ENCODE assay signal across 18 mouse cellular contexts in genomic region chr11:120665406-120665805, GRCm38 (mm10). TPM values are rescaled to one million over a fixed set of nuclear protein-coding genes. Genes with fewer than 3 reads are reported as not detected.
DNase-seq lines count a peak whose midpoint lies in the region; ATAC-seq and TF ChIP-seq lines count a peak whose summit lies in the region.
"Had no signal": no experiment of that assay in that cellular context is flagged by ENCODE, and none has a peak within 500 bp of the region (broad histone marks: within the 10 kb centered on the region; RNA-seq: fewer than 3 reads in every experiment).

No protein-coding gene starts in this region.

- H3K36me3 ChIP-seq in intestine, embryonic 15.5 days: no peaks in the 10 kb centered on the region
- H3K36me3 ChIP-seq in intestine, postnatal 0 days (ENCODE audit: control insufficient read depth, insufficient read depth): no peaks in the 10 kb centered on the region
- no peaks in the 10 kb centered on the region for H3K36me3 ChIP-seq in embryonic facial prominence, embryonic 15.5 days
- H3K36me3 ChIP-seq in forebrain, embryonic 15.5 days: no peaks in the 10 kb centered on the region
- no peaks in the 10 kb centered on the region for H3K36me3 ChIP-seq in liver, embryonic 12.5 days
- H3K36me3 ChIP-seq: embryonic facial prominence, embryonic 12.5 days; midbrain, embryonic 15.5 days; neural tube, embryonic 15.5 days had no signal

- no peak overlapping the region for H3K27ac ChIP-seq in intestine, embryonic 15.5 days
- no peak overlapping the region for H3K27ac ChIP-seq in intestine, postnatal 0 days (ENCODE audit: low read depth, low read length)
- no peak overlapping the region for H3K27ac ChIP-seq in embryonic facial prominence, embryonic 15.5 days (replicated peaks)
- no peak overlapping the region for H3K27ac ChIP-seq in forebrain, embryonic 15.5 days (replicated peaks)
- no peak overlapping the region for H3K27ac ChIP-seq in liver, embryonic 12.5 days
- H3K27ac ChIP-seq: embryonic facial prominence, embryonic 12.5 days; liver, embryonic 14.5 days; midbrain, embryonic 15.5 days; neural tube, embryonic 15.5 days had no signal

- intact Hi-C loops in heart, postnatal 36 days (cut with DNase I): no loop called here

- H3K9me3 ChIP-seq in intestine, embryonic 15.5 days: no peaks in the 10 kb centered on the region
- H3K9me3 ChIP-seq in intestine, postnatal 0 days (ENCODE audit: control insufficient read depth): no peaks in the 10 kb centered on the region
- no peaks in the 10 kb centered on the region for H3K9me3 ChIP-seq in embryonic facial prominence, embryonic 15.5 days (replicated peaks)
- no peaks in the 10 kb centered on the region for H3K9me3 ChIP-seq in forebrain, embryonic 15.5 days
- no peaks in the 10 kb centered on the region for H3K9me3 ChIP-seq in liver, embryonic 12.5 days (replicated peaks)
- H3K9me3 ChIP-seq: embryonic facial prominence, embryonic 12.5 days; midbrain, embryonic 15.5 days; neural tube, embryonic 15.5 days had no signal

- H3K4me2 ChIP-seq in intestine, embryonic 15.5 days (replicated peaks): no peak overlapping the region
- no peak overlapping the region for H3K4me2 ChIP-seq in intestine, postnatal 0 days (replicated peaks; ENCODE audit: low read depth)
- H3K4me2 ChIP-seq in embryonic facial prominence, embryonic 15.5 days (replicated peaks): no peak overlapping the region
- H3K4me2 ChIP-seq in forebrain, embryonic 15.5 days (replicated peaks): no peak overlapping the region
- no peak overlapping the region for H3K4me2 ChIP-seq in liver, embryonic 12.5 days
- H3K4me2 ChIP-seq: embryonic facial prominence, embryonic 12.5 days; midbrain, embryonic 15.5 days; neural tube, embryonic 15.5 days had no signal

- WGBS in intestine, embryonic 15.5 days: 76% methylated on average over 3 of the region's 3 CpGs
- WGBS in intestine, postnatal 0 days: 71% methylated on average over 3 of the region's 3 CpGs
- 59% methylated on average over 3 of the region's 3 CpGs for WGBS in embryonic facial prominence, embryonic 15.5 days
- WGBS in forebrain, embryonic 15.5 days: 90% methylated on average over 3 of the region's 3 CpGs
- 65% methylated on average over 3 of the region's 3 CpGs for WGBS in liver, embryonic 12.5 days (ENCODE audit: insufficient replicate concordance)

- peak; percentile 59 for DNase-seq in heart, postnatal 36 days
- DNase-seq in lung, postnatal 36 days: peak; percentile 72
- no peak for DNase-seq in spleen, postnatal 36 days (ENCODE audit: low spot score in 2 of 2)
- DNase-seq: adrenal gland, postnatal 14 days; cerebellum, adult 11-12 months; forebrain, postnatal 0 days; kidney, adult 9 months; thymus, postnatal 36 days had no signal

- no peak overlapping the region for H3K9ac ChIP-seq in intestine, embryonic 15.5 days
- H3K9ac ChIP-seq in intestine, postnatal 0 days (ENCODE audit: low read depth, low read length): no peak overlapping the region
- no peak overlapping the region for H3K9ac ChIP-seq in embryonic facial prominence, embryonic 15.5 days
- H3K9ac ChIP-seq in forebrain, embryonic 15.5 days (replicated peaks): no peak overlapping the region
- H3K9ac ChIP-seq in liver, embryonic 12.5 days: no peak overlapping the region
- H3K9ac ChIP-seq: embryonic facial prominence, embryonic 12.5 days; forebrain, postnatal 0 days; liver, embryonic 14.5 days; midbrain, embryonic 15.5 days; neural tube, embryonic 15.5 days had no signal

- peak; percentile 34; the same call in 1 of the 2 replicates for ATAC-seq in intestine, embryonic 15.5 days
- ATAC-seq in intestine, postnatal 0 days: no peak
- ATAC-seq in embryonic facial prominence, embryonic 15.5 days (ENCODE audit: insufficient number of reproducible peaks, low FRiP score, low TSS enrichment, low read depth): peak; percentile 28; the same call in 1 of the 2 replicates
- no peak for ATAC-seq in forebrain, embryonic 15.5 days (replicated peaks)
- no peak for ATAC-seq in liver, embryonic 12.5 days
- ATAC-seq: CD4-positive, CD25-positive, alpha-beta regulatory T cell, adult 4 months; forebrain, postnatal 0 days; midbrain, embryonic 15.5 days had no signal

- peaks cover 39% of the 10 kb centered on the region for H3K27me3 ChIP-seq in intestine, embryonic 15.5 days (replicated peaks)
- H3K27me3 ChIP-seq in intestine, postnatal 0 days (replicated peaks; ENCODE audit: control insufficient read depth, insufficient read depth, low read length): peaks cover 33% of the 10 kb centered on the region
- peaks cover 35% of the 10 kb centered on the region for H3K27me3 ChIP-seq in embryonic facial prominence, embryonic 15.5 days
- H3K27me3 ChIP-seq in forebrain, embryonic 15.5 days: peaks cover 43% of the 10 kb centered on the region
- peaks cover 66% of the 10 kb centered on the region for H3K27me3 ChIP-seq in liver, embryonic 12.5 days (replicated peaks)

- H3K4me1 ChIP-seq in intestine, embryonic 15.5 days (replicated peaks): peaks cover 15% of the 10 kb centered on the region
- H3K4me1 ChIP-seq in intestine, postnatal 0 days (replicated peaks; ENCODE audit: control insufficient read depth, insufficient read depth, low read length): peaks cover 2% of the 10 kb centered on the region
- H3K4me1 ChIP-seq in embryonic facial prominence, embryonic 15.5 days: peaks cover 23% of the 10 kb centered on the region
- H3K4me1 ChIP-seq in forebrain, embryonic 15.5 days: peaks cover 8% of the 10 kb centered on the region
- 0 out of 2 replicates have a peak, but pooled peaks cover 8% of the 10 kb centered on the region for H3K4me1 ChIP-seq in liver, embryonic 12.5 days

- TF ChIP-seq CTCF in intestine, postnatal 0 days (IDR thresholded peaks at IDR 0.05; ENCODE audit: low read depth): no peak

- H3K4me3 ChIP-seq in intestine, embryonic 15.5 days (replicated peaks): no peak overlapping the region
- H3K4me3 ChIP-seq in intestine, postnatal 0 days (ENCODE audit: low read depth, low read length): no peak overlapping the region
- H3K4me3 ChIP-seq in embryonic facial prominence, embryonic 15.5 days (replicated peaks): no peak overlapping the region
- no peak overlapping the region for H3K4me3 ChIP-seq in forebrain, embryonic 15.5 days
- no peak overlapping the region for H3K4me3 ChIP-seq in liver, embryonic 12.5 days
- H3K4me3 ChIP-seq: embryonic facial prominence, embryonic 12.5 days; midbrain, embryonic 15.5 days; neural tube, embryonic 15.5 days had no signal

RNA-seq across cellular contexts. Expression of gene Notum, which starts 4.4 kb away (rescaled TPM):
- 1.6 and 3.0 TPM in 2 replicates for polyA plus RNA-seq in intestine, embryonic 15.5 days (2015; fragmentation: Nextera tagmentation; extraction: Ambion mirVana)
- 0.39 and 0.68 TPM in 2 replicates for polyA plus RNA-seq in intestine, postnatal 0 days (2015; fragmentation: Nextera tagmentation; extraction: Ambion mirVana)
- 6.2 and 7.4 TPM in 2 replicates for polyA plus RNA-seq in embryonic facial prominence, embryonic 15.5 days (2015; fragmentation: Nextera tagmentation; extraction: Ambion mirVana)
- not detected for total RNA-seq in heart, postnatal 36 days (2021)
- polyA plus RNA-seq in forebrain, embryonic 15.5 days (2015; fragmentation: Nextera tagmentation; extraction: Ambion mirVana): 0.46 and 1.1 TPM in 2 replicates
- polyA plus RNA-seq in liver, embryonic 12.5 days (2016; fragmentation: Nextera tagmentation; extraction: Ambion mirVana): 0.31 and 0.38 TPM in 2 replicates
- polyA plus RNA-seq: CD4-positive, CD25-positive, alpha-beta regulatory T cell, adult 4 months had no signal

RNA-seq across cellular contexts. Expression of gene Aspscr1, which starts 7.4 kb away (rescaled TPM):
- polyA plus RNA-seq in intestine, embryonic 15.5 days (2015; fragmentation: Nextera tagmentation; extraction: Ambion mirVana): 96.0 and 103 TPM in 2 replicates
- polyA plus RNA-seq in intestine, postnatal 0 days (2015; fragmentation: Nextera tagmentation; extraction: Ambion mirVana): 105 and 106 TPM in 2 replicates
- 114 and 120 TPM in 2 replicates for polyA plus RNA-seq in embryonic facial prominence, embryonic 15.5 days (2015; fragmentation: Nextera tagmentation; extraction: Ambion mirVana)
- 10 to 100 TPM; 42.2 to 43.0 TPM for total RNA-seq in heart, postnatal 36 days (2021)
- 144 and 154 TPM in 2 replicates for polyA plus RNA-seq in forebrain, embryonic 15.5 days (2015; fragmentation: Nextera tagmentation; extraction: Ambion mirVana)
- polyA plus RNA-seq in liver, embryonic 12.5 days (2016; fragmentation: Nextera tagmentation; extraction: Ambion mirVana): 65.1 and 65.2 TPM in 2 replicates

RNA-seq across cellular contexts. Expression of gene Myadml2, which starts 17.4 kb away (rescaled TPM):
- polyA plus RNA-seq in intestine, embryonic 15.5 days (2015; fragmentation: Nextera tagmentation; extraction: Ambion mirVana): not detected in 2 replicates
- polyA plus RNA-seq in intestine, postnatal 0 days (2015; fragmentation: Nextera tagmentation; extraction: Ambion mirVana): not detected in 2 replicates
- polyA plus RNA-seq in embryonic facial prominence, embryonic 15.5 days (2015; fragmentation: Nextera tagmentation; extraction: Ambion mirVana): 1.0 and 1.6 TPM in 2 replicates
- total RNA-seq in heart, postnatal 36 days (2021): 10 to 100 TPM; 76.1 to 78.1 TPM
- polyA plus RNA-seq in forebrain, embryonic 15.5 days (2015; fragmentation: Nextera tagmentation; extraction: Ambion mirVana): 0.47 TPM in 1 of 2 replicates, not detected in the other
- 0.23 and 0.47 TPM in 2 replicates for polyA plus RNA-seq in liver, embryonic 12.5 days (2016; fragmentation: Nextera tagmentation; extraction: Ambion mirVana)
- total RNA-seq: adrenal gland, postnatal 14 days had no signal
- polyA plus RNA-seq: CD4-positive, CD25-positive, alpha-beta regulatory T cell, adult 4 months; embryonic facial prominence, embryonic 12.5 days had no signal

RNA-seq across cellular contexts. Expression of gene Pycr1, which starts 21.8 kb away (rescaled TPM):
- 26.4 TPM in 2 replicates for polyA plus RNA-seq in intestine, embryonic 15.5 days (2015; fragmentation: Nextera tagmentation; extraction: Ambion mirVana)
- 5.3 and 6.5 TPM in 2 replicates for polyA plus RNA-seq in intestine, postnatal 0 days (2015; fragmentation: Nextera tagmentation; extraction: Ambion mirVana)
- polyA plus RNA-seq in embryonic facial prominence, embryonic 15.5 days (2015; fragmentation: Nextera tagmentation; extraction: Ambion mirVana): 53.8 and 54.5 TPM in 2 replicates
- total RNA-seq in heart, postnatal 36 days (2021): 1 to 10 TPM; 1.2 to 1.3 TPM
- 30.9 and 35.3 TPM in 2 replicates for polyA plus RNA-seq in forebrain, embryonic 15.5 days (2015; fragmentation: Nextera tagmentation; extraction: Ambion mirVana)
- polyA plus RNA-seq in liver, embryonic 12.5 days (2016; fragmentation: Nextera tagmentation; extraction: Ambion mirVana): 11.0 and 11.3 TPM in 2 replicates

RNA-seq across cellular contexts. Expression of gene Mafg, which starts 32.0 kb away (rescaled TPM):
- 26.9 and 28.5 TPM in 2 replicates for polyA plus RNA-seq in intestine, embryonic 15.5 days (2015; fragmentation: Nextera tagmentation; extraction: Ambion mirVana)
- polyA plus RNA-seq in intestine, postnatal 0 days (2015; fragmentation: Nextera tagmentation; extraction: Ambion mirVana): 40.2 and 49.1 TPM in 2 replicates
- 36.4 and 38.7 TPM in 2 replicates for polyA plus RNA-seq in embryonic facial prominence, embryonic 15.5 days (2015; fragmentation: Nextera tagmentation; extraction: Ambion mirVana)
- total RNA-seq in heart, postnatal 36 days (2021): 10 to 100 TPM; 39.3 to 43.8 TPM
- 42.1 and 44.1 TPM in 2 replicates for polyA plus RNA-seq in forebrain, embryonic 15.5 days (2015; fragmentation: Nextera tagmentation; extraction: Ambion mirVana)
- polyA plus RNA-seq in liver, embryonic 12.5 days (2016; fragmentation: Nextera tagmentation; extraction: Ambion mirVana): 53.4 and 58.3 TPM in 2 replicates

Comparison
In these comparisons a context has a peak if more than half of its experiments do, and no peak if none do; other contexts are left out.
1. ATAC-seq: peak in intestine, embryonic 15.5 days (single experiment) and embryonic facial prominence, embryonic 15.5 days (single experiment); none in intestine, postnatal 0 days (single experiment), forebrain, embryonic 15.5 days (single experiment) and liver, embryonic 12.5 days (single experiment).
2. DNase-seq: peak in heart, postnatal 36 days (2 of 2) and lung, postnatal 36 days (single experiment); none in spleen, postnatal 36 days (0 of 2).